Mouse (Mus musculus) urinary bladder, postnatal 14 days (tissue): ENCODE data around the gene Zfp536.
"Not testable (repeated sequence)": the region's sequence is repeated elsewhere in the genome, so short reads cannot be mapped to it uniquely, and the experiment has no call there.

Experiments used
- DNase-seq: peaks from one replicate; pipeline ENCODE4 v3.0.0; 2021; ENCODE audit warnings: low spot score

Gene Zfp536

GRCm38 (mm10) chr7:37758886-37759285 lies 14.6 kb downstream of the Zfp536 start:
- no peak for DNase-seq

GRCm38 (mm10) chr7:37753024-37753423 lies 20.4 kb downstream of the Zfp536 start:
- no peak for DNase-seq

- no peak for DNase-seq
Measured at GRCm38 (mm10) chr7:37746133-37746761, 27.2 kb downstream of the Zfp536 start.

- no peak for DNase-seq
Measured at GRCm38 (mm10) chr7:37743350-37743749, 30.1 kb downstream of the Zfp536 start.

GRCm38 (mm10) chr7:37737191-37737590 lies 36.2 kb downstream of the Zfp536 start:
- no peak for DNase-seq

- DNase-seq: no peak
Measured at GRCm38 (mm10) chr7:37736413-37736720, 37.1 kb downstream of the Zfp536 start.

- DNase-seq: no peak
Measured at GRCm38 (mm10) chr7:37735707-37736412, 37.6 kb downstream of the Zfp536 start.

- no peak for DNase-seq
Measured at GRCm38 (mm10) chr7:37735101-37735500, 38.3 kb downstream of the Zfp536 start.

GRCm38 (mm10) chr7:37734576-37734975 lies 38.9 kb downstream of the Zfp536 start:
- no peak for DNase-seq

- DNase-seq: no peak
Measured at GRCm38 (mm10) chr7:37733996-37734395, 39.4 kb downstream of the Zfp536 start.

- no peak for DNase-seq
Measured at GRCm38 (mm10) chr7:37732741-37733140, 40.7 kb downstream of the Zfp536 start.

- no peak for DNase-seq
Measured at GRCm38 (mm10) chr7:37727746-37728145, 45.7 kb downstream of the Zfp536 start.

- DNase-seq: no peak
Measured at GRCm38 (mm10) chr7:37724002-37724790, 49.2 kb downstream of the Zfp536 start.

- no peak for DNase-seq
Measured at GRCm38 (mm10) chr7:37723191-37723592, 50.2 kb downstream of the Zfp536 start.

- no peak for DNase-seq
Measured at GRCm38 (mm10) chr7:37721676-37722075, 51.8 kb downstream of the Zfp536 start.

- no peak for DNase-seq
Measured at GRCm38 (mm10) chr7:37718671-37719402, 54.6 kb downstream of the Zfp536 start.

- no peak for DNase-seq
Measured at GRCm38 (mm10) chr7:37717071-37717470, 56.4 kb downstream of the Zfp536 start.

- DNase-seq: no peak
Measured at GRCm38 (mm10) chr7:37716626-37717025, 56.8 kb downstream of the Zfp536 start.

GRCm38 (mm10) chr7:37704464-37704863 lies 69.0 kb downstream of the Zfp536 start:
- DNase-seq: no peak

- DNase-seq: not testable (repeated sequence)
Measured at GRCm38 (mm10) chr7:37697378-37697777, 76.1 kb downstream of the Zfp536 start.

- DNase-seq: peak; percentile 27
Measured at GRCm38 (mm10) chr7:37695066-37695465, 78.4 kb downstream of the Zfp536 start.

GRCm38 (mm10) chr7:37690606-37691005 lies 82.8 kb downstream of the Zfp536 start:
- no peak for DNase-seq
